Mouse (Mus musculus): ENCODE results near the gene Hgfac.

DNA sequence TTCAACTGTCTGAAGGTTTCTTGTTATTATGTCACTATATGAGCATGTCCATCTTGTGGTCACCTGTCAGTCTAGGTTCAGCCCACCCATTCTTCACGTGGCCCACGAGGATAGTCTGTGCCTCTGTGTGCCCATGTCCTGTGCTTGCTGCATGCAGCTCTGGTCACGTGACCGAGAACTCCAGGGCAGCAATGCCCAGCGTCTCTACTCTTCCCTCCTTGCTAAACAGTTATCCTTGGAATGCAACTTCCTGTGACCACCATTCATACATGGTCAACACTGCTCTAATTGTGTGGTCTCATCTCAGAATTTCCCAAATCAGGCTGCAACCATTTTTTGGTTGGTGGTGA, 48.3 kb downstream of the Hgfac start:
- TF ChIP-seq CTCF (IDR thresholded peaks at IDR 0.05; ENCODE audit: low read depth, low read length) (no peak), POLR2A (IDR thresholded peaks at IDR 0.05; ENCODE audit: borderline replicate concordance, low read depth, low read length) (no peak)

Data from bone marrow macrophage, adult 2 months (primary cell).